Mouse (Mus musculus) liver, embryonic 14.5 days (tissue): ENCODE results near the gene Prune2. TPM values are rescaled to one million over a fixed set of nuclear protein-coding genes. Genes with fewer than 3 reads are reported as not detected.
A peak's percentile ranks its signal among the peaks of the same experiment; 100 is the strongest.

Experiments used
- ATAC-seq: fragments of 200-750 bp; cut with Nextera tagmentation; 2 replicates; pipeline ENCODE4 v1.8.0; 2017; ENCODE audit warnings: moderate number of reproducible peaks, mild to moderate bottlenecking, moderate library complexity; ENCODE audit not compliant: insufficient read depth
- DNase-seq, 3 experiments: peaks; one replicate each; pipeline ENCODE4 v3.0.0-alpha.2; 2012 to 2013; ENCODE audit warnings: low read depth in 3 of 3, low spot score in 3 of 3
- H3K27ac ChIP-seq: fragments of 300-500 bp; sonication (generic); 2 replicates; pipeline ENCODE4 v1.5.1; 2014; ENCODE audit warnings: moderate library complexity, mild to moderate bottlenecking, control low read depth, inconsistent platforms
- H3K27me3 ChIP-seq: fragments of 300-500 bp; sonication (generic); 2 replicates; pipeline ENCODE4 v1.6.1; 2014; ENCODE audit warnings: mild to moderate bottlenecking, low read length, moderate library complexity; ENCODE audit not compliant: control insufficient read depth, insufficient read depth
- H3K36me3 ChIP-seq: fragments of 300-500 bp; sonication (generic); replicated peaks from 2 replicates; pipeline ENCODE4 v1.6.1; 2014; ENCODE audit warnings: low read depth; ENCODE audit not compliant: control insufficient read depth, insufficient read depth
- H3K4me1 ChIP-seq, 2 experiments: fragments of 200-500 bp in 1 of 2; fragments of 300-500 bp in 1 of 2; sonication (generic) in 1 of 2; replicated peaks; 2 replicates each; pipeline ENCODE4 v1.6.1; 2012 to 2014; ENCODE audit warnings: antibody characterized with exemption in 1 of 2, inconsistent platforms in 1 of 2, low read length in 1 of 2; ENCODE audit not compliant: control insufficient read depth in 2 of 2, insufficient read depth in 2 of 2
- H3K4me2 ChIP-seq: fragments of 300-500 bp; sonication (generic); 2 replicates; pipeline ENCODE4 v1.6.1; 2014; ENCODE audit warnings: low read depth, mild to moderate bottlenecking, control low read depth, moderate library complexity
- H3K4me3 ChIP-seq, 2 experiments: fragments of 200-500 bp in 1 of 2; fragments of 300-500 bp in 1 of 2; sonication (generic) in 1 of 2; 2 replicates each; pipeline ENCODE4 v1.5.1; 2012 to 2014; ENCODE audit warnings: low read depth in 2 of 2, low read length in 2 of 2, mild to moderate bottlenecking in 2 of 2, control low read depth in 1 of 2, inconsistent platforms in 1 of 2, moderate library complexity in 1 of 2; ENCODE audit not compliant: insufficient read depth in 1 of 2
- H3K9ac ChIP-seq: fragments of 300-500 bp; sonication (generic); replicated peaks from 2 replicates; pipeline ENCODE4 v1.6.1; 2014; ENCODE audit warnings: mild to moderate bottlenecking, control low read depth, moderate library complexity
- H3K9me3 ChIP-seq: fragments of 300-500 bp; sonication (generic); 2 replicates; pipeline ENCODE4 v1.6.1; 2016; ENCODE audit warnings: low read length, mixed read lengths; ENCODE audit not compliant: control insufficient read depth
- CTCF ChIP-seq: IDR thresholded peaks from 2 replicates; pipeline ENCODE4 v1.5.1; 2016; ENCODE audit warnings: antibody characterized with exemption, low read depth, control low read depth
- EP300 ChIP-seq: IDR thresholded peaks from 2 replicates; pipeline ENCODE4 v1.6.1; 2016; ENCODE audit warnings: antibody characterized with exemption, low read depth
- WGBS: fragments of 180-500 bp; shearing (Covaris S2); extraction: QIAGEN DNeasy Blood & Tissue Kit; methylation state at CpG from one replicate; pipeline ENCODE4 v1.1.7; 2014; ENCODE audit not compliant: insufficient replicate concordance; 5-methylcytosine and 5-hydroxymethylcytosine counted together
- polyA plus RNA-seq, 2 experiments: library from polyadenylated mRNA; depleted of rRNA in 1 of 2; stranded (reverse) in 1 of 2; unstranded in 1 of 2; fragments of >200 nt; fragmentation: Nextera tagmentation in 1 of 2; extraction: Ambion mirVana in 1 of 2; gene quantifications; 2 replicates each; pipeline versions ENCODE4 v1.2.1 to v1.2.3; 2012 to 2014

Prune2 gene
- polyA plus RNA-seq, 2 experiments = 0.26 to 0.29 TPM

- TF ChIP-seq EP300 (no peak), CTCF (no peak)
- no peak overlapping the region for H3K27ac ChIP-seq
- 59% methylated on average over 8 of the region's 8 CpGs for WGBS
Measured at GRCm38 (mm10) chr19:17094067-17094466, 138.1 kb downstream of the Prune2 start.

GRCm38 (mm10) chr19:17096338-17096737, 140.4 kb downstream of the Prune2 start:
- H3K4me3 ChIP-seq = no peak overlapping the region
- no peak overlapping the region for H3K4me2 ChIP-seq
- no peak overlapping the region for H3K27ac ChIP-seq
- TF ChIP-seq CTCF (no peak), EP300 (no peak)
- no peak for ATAC-seq
- H3K36me3 ChIP-seq = no peaks in the 10 kb centered on the region
- no peak for DNase-seq
- no peak overlapping the region for H3K9ac ChIP-seq
- 70% methylated on average over 2 of the region's 2 CpGs for WGBS
- no peaks in the 10 kb centered on the region for H3K27me3 ChIP-seq
- no peaks in the 10 kb centered on the region for H3K9me3 ChIP-seq
- no peaks in the 10 kb centered on the region for H3K4me1 ChIP-seq

More at GRCm38 (mm10) chr19:17094067-17094466, 138.1 kb downstream of the Prune2 start:
- Histone ChIP-seq H3K9me3 (no peaks in the 10 kb centered on the region), H3K4me3 (no peak overlapping the region), H3K36me3 (no peaks in the 10 kb centered on the region), H3K9ac (no peak overlapping the region), H3K4me1 (no peaks in the 10 kb centered on the region), H3K4me2 (no peak overlapping the region), H3K27me3 (no peaks in the 10 kb centered on the region)
- DNase-seq (no peak), ATAC-seq (no peak)

GRCm38 (mm10) chr19:17097210-17097609, 141.3 kb downstream of the Prune2 start:
- Histone ChIP-seq H3K4me1 (no peaks in the 10 kb centered on the region), H3K27me3 (no peaks in the 10 kb centered on the region), H3K36me3 (no peaks in the 10 kb centered on the region), H3K27ac (no peak overlapping the region), H3K4me3 (no peak overlapping the region), H3K9ac (no peak overlapping the region), H3K4me2 (no peak overlapping the region), H3K9me3 (no peaks in the 10 kb centered on the region)
- ATAC-seq (no peak), DNase-seq (no peak)
- TF ChIP-seq CTCF (no peak), EP300 (no peak)
- WGBS = 55% methylated on average over 6 of the region's 6 CpGs

GRCm38 (mm10) chr19:17108782-17109181, 152.9 kb downstream of the Prune2 start:
- Histone ChIP-seq H3K4me1 (no peaks in the 10 kb centered on the region), H3K9me3 (no peaks in the 10 kb centered on the region), H3K36me3 (no peaks in the 10 kb centered on the region), H3K4me2 (no peak overlapping the region), H3K27me3 (no peaks in the 10 kb centered on the region), H3K4me3 (no peak overlapping the region), H3K9ac (no peak overlapping the region), H3K27ac (no peak overlapping the region)
- 65% methylated on average over 8 of the region's 8 CpGs for WGBS
- DNase-seq = no peak
- TF ChIP-seq CTCF (no peak), EP300 (no peak)
- ATAC-seq = no peak

GRCm38 (mm10) chr19:17124034-17124735, 168.3 kb downstream of the Prune2 start:
- H3K4me1 ChIP-seq = no peaks in the 10 kb centered on the region
- TF ChIP-seq EP300 (no peak), CTCF (peak; percentile 71)

More at GRCm38 (mm10) chr19:17124034-17124735, 168.3 kb downstream of the Prune2 start:
- no peak overlapping the region for H3K4me3 ChIP-seq
- DNase-seq (peak in 2 of 3 experiments; percentile 23 to 35), ATAC-seq (no peak)
- 52% methylated on average over 12 of the region's 12 CpGs for WGBS
- H3K27me3 ChIP-seq = no peaks in the 10 kb centered on the region
- no peak overlapping the region for H3K4me2 ChIP-seq
- no peak overlapping the region for H3K27ac ChIP-seq
- H3K9ac ChIP-seq = no peak overlapping the region
- H3K9me3 ChIP-seq = no peaks in the 10 kb centered on the region
- H3K36me3 ChIP-seq = no peaks in the 10 kb centered on the region
